Mouse (Mus musculus): ENCODE data around the gene Exosc10. TPM values are rescaled to one million over a fixed set of nuclear protein-coding genes. Genes with fewer than 3 reads are reported as not detected.

Gene Exosc10
- 51.3 TPM for polyA plus RNA-seq (2015; fragmentation: Illumina TruSeq; extraction: RNeasy Lipid Tissue Mini Kit (QIAGEN cat#74804); ENCODE audit: insufficient read depth, low replicate concordance)

GRCm38 (mm10) chr4:148558297-148559000, at the start of gene Exosc10:
Exosc10 (plus strand) TSS chr4:148558429.

GRCm38 (mm10) chr4:148591171-148591630, 33.0 kb downstream of the Exosc10 start, which contains the start of gene Srm:
Srm (plus strand) TSS chr4:148591503.

GRCm38 (mm10) chr4:148602357-148603120, 44.3 kb downstream of the Exosc10 start, which contains the start of gene Masp2:
Masp2 (plus strand) TSS chr4:148602554.

GRCm38 (mm10) chr4:148626623-148627185, 68.5 kb downstream of the Exosc10 start, which contains the start of gene Tardbp:
Tardbp (minus strand) TSS chr4:148627019.

Other genes starting within 250 kb of the Exosc10 start
- gene Ubiad1, start 113.7 kb upstream of the Exosc10 start, polyA plus RNA-seq (2015; fragmentation: Illumina TruSeq; extraction: RNeasy Lipid Tissue Mini Kit (QIAGEN cat#74804); ENCODE audit: insufficient read depth, low replicate concordance), result 7.9 TPM
- gene Mtor, start 109.8 kb upstream of the Exosc10 start, polyA plus RNA-seq (2015; fragmentation: Illumina TruSeq; extraction: RNeasy Lipid Tissue Mini Kit (QIAGEN cat#74804); ENCODE audit: insufficient read depth, low replicate concordance), result 11.5 TPM
- 1.6 TPM for gene Angptl7, start 58.0 kb upstream of the Exosc10 start, polyA plus RNA-seq (2015; fragmentation: Illumina TruSeq; extraction: RNeasy Lipid Tissue Mini Kit (QIAGEN cat#74804); ENCODE audit: insufficient read depth, low replicate concordance)
- 15.1 TPM for gene Srm, start 33.1 kb downstream of the Exosc10 start, polyA plus RNA-seq (2015; fragmentation: Illumina TruSeq; extraction: RNeasy Lipid Tissue Mini Kit (QIAGEN cat#74804); ENCODE audit: insufficient read depth, low replicate concordance)
- gene Masp2, start 44.1 kb downstream of the Exosc10 start, polyA plus RNA-seq (2015; fragmentation: Illumina TruSeq; extraction: RNeasy Lipid Tissue Mini Kit (QIAGEN cat#74804); ENCODE audit: insufficient read depth, low replicate concordance), result 0.10 TPM
- gene Tardbp, start 68.6 kb downstream of the Exosc10 start, polyA plus RNA-seq (2015; fragmentation: Illumina TruSeq; extraction: RNeasy Lipid Tissue Mini Kit (QIAGEN cat#74804); ENCODE audit: insufficient read depth, low replicate concordance), result 751 TPM
- not detected for gene Gm572, start 84.9 kb downstream of the Exosc10 start, polyA plus RNA-seq (2015; fragmentation: Illumina TruSeq; extraction: RNeasy Lipid Tissue Mini Kit (QIAGEN cat#74804); ENCODE audit: insufficient read depth, low replicate concordance)
- 2.7 TPM for gene Casz1, start 246.0 kb downstream of the Exosc10 start, polyA plus RNA-seq (2015; fragmentation: Illumina TruSeq; extraction: RNeasy Lipid Tissue Mini Kit (QIAGEN cat#74804); ENCODE audit: insufficient read depth, low replicate concordance)

All from spleen, adult 10 weeks (tissue).